Mouse (Mus musculus): ENCODE data around the gene Trak2. TPM values are rescaled to one million over a fixed set of nuclear protein-coding genes. Genes with fewer than 3 reads are reported as not detected.
"Not testable (repeated sequence)": the region's sequence is repeated elsewhere in the genome, so short reads cannot be mapped to it uniquely, and the experiment has no call there.

The Trak2 gene
- total RNA-seq, 1 experiment from 2014 or later: 33.3 TPM

DNA sequence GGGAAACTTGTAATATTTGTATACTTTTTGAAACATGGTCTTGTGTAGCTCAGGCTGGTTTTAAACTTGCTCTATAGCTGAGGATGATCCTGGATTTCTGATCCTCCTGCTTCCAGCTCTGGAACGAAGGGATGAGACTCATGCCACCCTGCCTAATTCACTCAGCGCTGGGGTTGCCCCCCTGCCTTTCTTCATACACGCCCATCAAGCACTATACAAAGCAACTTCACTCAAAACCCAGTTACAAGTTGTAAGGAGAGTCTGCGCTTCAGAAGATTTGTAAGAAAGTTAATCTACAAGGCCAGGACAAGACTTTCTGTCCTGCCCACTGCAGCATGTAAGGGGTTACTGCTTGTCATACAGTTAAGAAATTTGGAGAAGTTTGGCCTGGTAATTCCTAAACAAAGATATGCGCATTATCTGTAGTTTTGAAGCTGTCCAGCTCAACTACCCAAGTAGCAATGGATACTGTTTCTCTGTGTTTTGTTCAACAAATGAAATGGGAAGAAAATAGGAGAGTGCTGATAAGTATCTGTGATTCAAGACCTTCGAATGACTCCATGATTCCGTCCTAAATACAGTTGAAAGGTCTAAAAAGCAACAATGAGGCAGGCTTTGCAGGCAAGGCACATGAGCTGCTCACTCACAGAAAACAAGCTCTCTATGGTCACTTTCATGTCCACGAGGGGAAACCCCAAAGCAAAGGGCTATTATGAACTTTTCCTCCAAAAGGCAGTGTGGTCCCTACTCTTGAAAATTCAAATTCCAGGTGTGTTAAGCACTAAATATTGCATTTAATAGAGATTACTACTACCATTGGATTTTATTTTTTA, 18.4 kb downstream of the Trak2 start:
- no peak for ATAC-seq (replicated peaks; ENCODE audit: low read depth, poor library complexity, severe bottlenecking)

DNA sequence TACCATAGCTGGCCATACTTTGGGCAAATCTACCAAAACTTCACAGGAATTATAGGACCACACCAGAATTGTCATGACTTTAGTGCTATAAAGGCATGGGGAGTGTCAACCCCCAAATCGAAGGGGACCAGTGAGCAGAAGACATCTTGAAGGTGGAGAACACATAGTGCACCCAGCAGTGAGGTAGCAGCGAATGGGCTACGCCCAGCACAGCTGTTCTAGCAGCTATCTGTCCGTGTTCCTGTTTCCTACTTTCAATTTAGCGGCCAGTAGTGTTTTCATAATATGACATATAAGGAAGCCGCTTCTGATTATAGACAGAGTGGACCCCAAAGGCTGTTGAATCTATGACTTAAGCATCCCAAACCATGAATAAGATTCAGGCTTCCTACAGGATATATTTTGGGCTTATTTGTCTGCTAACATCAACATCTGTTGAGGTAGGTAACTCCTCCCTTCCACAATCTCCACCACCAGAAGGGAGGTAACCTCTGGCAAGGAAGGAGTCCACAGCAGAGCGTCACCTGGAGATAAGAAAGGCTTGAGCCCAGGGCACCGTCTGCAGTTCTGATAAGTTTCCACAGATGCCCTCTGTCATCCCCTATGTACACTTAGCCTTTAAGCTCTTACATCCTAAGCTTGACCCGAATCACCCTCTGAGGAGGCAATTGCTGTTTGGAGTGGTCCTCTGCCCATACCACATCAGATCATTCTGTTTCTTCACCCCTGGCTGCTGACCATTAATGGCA, 19.4 kb downstream of the Trak2 start:
- ATAC-seq (replicated peaks; ENCODE audit: low read depth, poor library complexity, severe bottlenecking): peak; percentile 73

DNA sequence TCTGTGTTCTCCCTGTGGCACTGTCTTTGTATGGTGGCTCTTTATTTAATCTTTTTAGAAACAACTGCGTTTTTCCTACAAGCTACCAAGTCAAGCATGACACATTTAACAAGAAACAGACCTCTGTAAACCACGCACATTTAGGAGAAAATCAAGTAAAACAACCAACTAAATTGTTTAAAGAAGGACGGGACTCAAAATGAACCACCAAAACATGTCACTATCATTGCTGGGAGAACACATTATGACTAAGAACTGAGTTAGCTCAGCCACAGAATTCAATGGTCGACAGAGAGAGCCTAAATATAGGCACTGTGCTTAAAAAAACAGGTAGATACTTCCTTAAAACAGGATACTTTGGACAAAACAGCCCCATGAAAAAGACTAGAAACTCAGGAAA, 20.2 kb downstream of the Trak2 start:
- no peak for ATAC-seq (replicated peaks; ENCODE audit: low read depth, poor library complexity, severe bottlenecking)

DNA sequence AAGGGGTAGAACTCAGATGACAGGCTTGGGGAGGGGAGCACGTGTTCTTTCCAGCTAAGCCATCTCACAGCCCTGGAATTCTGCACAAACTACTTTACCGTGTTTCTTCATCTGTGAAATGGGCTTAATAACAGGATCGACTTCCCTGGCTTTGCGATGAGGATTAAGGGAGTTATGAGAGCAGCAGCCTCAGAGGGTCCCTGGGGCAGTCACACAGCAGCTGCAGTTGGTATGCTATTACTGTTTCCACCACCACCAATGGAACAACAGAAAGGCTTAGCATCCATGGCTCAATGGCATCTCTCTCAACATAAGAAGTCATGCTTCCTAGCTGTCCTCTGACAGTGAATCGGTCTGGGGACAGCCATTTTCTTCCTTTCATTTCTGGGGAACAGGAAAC, 20.7 kb downstream of the Trak2 start:
- no peak for ATAC-seq (replicated peaks; ENCODE audit: low read depth, poor library complexity, severe bottlenecking)

DNA sequence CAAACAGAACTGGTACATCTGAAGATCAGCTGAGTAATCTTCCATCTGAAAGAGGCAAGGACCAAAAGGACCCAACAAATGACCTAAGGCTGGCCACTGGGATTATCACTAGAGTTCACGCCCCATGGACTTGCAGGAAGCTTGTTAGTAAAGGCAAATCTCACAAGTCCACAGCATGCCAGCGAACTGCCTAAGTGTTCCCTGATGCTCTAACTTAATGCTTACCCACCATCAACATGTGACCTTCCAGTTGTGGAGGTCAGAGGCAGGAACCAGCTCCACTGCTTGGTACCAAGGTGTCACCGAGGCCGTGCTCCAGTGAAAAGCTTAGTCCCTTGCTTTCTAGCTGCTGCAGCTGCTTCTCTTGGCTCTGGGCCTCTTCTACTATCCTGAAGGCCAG, 21.4 kb downstream of the Trak2 start:
- no peak for ATAC-seq (replicated peaks; ENCODE audit: low read depth, poor library complexity, severe bottlenecking)

DNA sequence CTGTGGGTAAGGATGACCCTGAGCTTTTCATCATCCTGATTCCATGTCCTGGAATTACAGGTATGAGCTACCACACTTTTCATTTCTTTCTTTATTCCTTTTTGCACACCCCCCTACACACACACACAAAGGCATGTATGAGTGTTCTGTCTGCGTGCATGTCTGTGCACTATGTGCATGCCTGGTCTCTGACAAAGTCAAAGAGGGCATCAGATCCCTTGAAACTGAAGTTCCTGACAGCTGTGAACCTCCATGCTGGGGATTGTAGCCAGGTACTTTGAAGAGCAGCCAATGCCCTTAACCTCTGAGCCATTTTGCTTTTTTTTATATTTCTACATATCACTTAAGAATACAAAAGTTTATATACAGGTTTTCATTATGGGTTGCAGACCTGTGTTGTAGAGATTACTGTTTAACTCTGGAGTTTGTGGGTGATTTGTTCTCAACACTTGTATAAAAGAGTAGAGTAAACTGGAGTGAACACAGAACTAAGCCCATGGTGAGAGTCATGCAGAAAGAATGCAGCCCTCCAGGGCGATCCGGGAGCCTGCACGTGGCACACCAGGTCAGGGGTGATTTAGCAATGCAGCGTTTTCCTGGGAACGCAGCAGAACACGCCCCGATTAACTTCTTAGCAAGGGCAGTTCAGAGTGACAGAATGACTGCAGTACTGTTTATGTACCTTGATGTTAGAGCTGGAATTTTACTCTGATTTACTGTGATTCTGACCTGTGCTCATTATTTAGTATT, 22.2 kb downstream of the Trak2 start:
- ATAC-seq (replicated peaks; ENCODE audit: low read depth, poor library complexity, severe bottlenecking): no peak

DNA sequence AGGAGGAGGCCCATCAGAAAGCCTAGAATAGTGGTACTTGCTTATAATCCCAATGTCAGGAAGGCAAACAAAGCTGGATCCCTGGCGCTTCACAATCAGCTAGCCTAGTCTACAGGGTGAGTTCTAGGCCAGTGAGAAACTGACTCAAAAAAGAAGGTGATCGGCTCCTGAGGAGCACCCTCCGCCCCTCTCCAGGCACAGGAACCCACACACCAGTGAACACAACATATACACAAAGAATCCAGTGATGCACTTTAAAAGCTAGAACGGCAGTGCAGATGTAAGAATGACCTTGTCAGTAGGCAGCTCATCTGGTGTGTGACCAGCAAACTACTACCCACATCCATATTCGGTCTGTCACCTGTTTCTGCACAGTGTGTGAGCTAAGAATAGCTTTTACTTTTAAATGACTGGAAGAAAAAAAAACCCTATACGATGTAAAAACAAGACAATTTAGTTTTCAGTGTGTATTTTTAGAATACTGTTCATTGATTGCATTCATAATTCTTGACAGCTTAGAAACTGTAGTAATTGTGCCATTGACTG, 23.6 kb downstream of the Trak2 start:
- no peak for ATAC-seq (replicated peaks; ENCODE audit: low read depth, poor library complexity, severe bottlenecking)

DNA sequence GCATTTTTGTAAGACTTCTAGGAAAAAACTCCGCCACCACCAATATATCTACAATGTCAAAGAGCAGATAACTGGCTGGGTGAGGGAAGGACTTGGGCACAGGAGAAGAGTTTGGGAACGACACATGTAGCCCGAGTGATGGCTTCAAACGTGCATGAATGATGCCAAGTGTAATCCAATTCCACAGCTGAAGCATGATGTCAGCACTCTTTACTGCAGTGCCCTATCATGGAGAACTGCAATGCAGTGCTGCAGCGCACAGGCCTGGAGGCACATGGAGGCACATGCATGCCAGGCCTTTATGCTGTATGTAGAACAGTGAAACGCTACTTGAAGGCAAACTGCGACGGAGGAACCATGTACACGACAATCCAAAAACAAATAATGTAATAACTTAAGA, 26.5 kb downstream of the Trak2 start:
- ATAC-seq (replicated peaks; ENCODE audit: low read depth, poor library complexity, severe bottlenecking): no peak

DNA sequence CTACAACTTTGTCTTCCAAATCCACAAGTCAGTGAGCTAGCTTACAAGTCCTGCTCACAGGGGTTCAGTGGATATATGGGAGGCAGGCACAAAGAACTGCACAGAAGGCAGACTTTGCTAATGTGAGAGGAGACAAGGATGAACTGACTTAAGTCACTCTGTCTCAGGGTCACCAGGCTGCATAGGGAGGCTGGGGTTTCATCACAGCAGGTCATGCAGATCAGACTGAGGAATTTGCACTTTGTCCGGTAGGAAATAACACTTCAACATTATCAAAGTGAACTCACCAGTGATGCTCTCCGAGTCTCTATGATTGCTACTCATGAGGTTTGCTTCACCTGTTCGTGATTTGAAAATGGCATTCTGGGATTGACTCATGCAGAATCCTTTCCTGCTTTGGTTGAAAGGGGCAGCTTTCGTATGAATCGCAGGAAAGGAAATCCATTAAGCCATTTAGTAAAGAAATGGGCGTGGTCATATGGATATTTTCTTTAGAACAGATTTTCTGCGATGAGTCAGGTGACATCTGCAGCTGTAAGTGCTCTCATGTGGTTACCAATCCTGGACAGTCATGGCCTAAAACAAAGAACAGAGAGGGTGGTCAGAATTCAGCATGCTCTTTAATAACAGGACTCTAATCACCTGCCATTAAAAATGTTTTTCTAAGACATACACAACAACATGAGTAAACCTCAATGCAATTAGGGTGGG, 27.1 kb downstream of the Trak2 start:
- no peak for ATAC-seq (replicated peaks; ENCODE audit: low read depth, poor library complexity, severe bottlenecking)

DNA sequence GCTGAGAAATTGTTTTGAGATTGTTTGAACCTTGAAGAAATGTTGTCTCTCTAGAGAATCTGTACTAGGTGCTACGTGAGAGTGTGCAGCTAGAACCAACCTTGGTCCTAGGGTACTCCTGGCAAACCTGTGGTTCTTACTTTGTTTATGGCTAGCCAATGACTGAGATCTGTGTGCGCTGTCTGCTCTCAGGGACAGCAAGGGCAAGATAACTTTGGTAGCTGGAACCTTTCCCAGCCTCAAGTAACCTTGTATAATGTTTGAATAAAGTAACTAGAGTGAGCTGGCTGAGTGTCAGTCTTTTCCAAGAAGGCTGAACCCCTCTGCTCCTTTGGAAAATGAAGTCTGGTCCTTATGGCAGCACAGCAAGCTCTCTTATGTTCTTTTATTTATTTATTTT, 27.7 kb downstream of the Trak2 start:
- no peak for ATAC-seq (replicated peaks; ENCODE audit: low read depth, poor library complexity, severe bottlenecking)

DNA sequence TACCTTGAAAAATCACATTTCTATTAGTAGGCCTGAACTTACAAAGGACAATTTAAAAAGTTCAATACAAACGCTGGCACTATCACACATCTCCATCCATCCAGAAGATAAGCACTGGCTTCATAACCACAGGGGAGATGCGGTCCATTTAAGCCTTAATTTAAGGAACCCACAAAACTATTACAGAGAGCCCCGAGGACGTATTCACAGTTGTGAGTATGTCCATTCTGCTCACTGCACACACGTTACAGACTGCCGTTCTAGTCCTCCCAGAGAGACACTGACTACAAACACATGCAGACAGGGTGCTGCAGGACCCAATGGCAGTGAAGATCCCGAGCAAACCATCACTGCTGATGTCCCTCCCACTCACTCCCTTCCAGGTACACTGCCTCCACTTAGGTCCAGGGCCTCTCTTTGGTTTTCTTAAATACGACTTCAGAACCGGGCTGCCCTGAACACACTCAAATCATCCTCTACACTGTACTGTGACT, 35.6 kb downstream of the Trak2 start:
- ATAC-seq (replicated peaks; ENCODE audit: low read depth, poor library complexity, severe bottlenecking): no peak

DNA sequence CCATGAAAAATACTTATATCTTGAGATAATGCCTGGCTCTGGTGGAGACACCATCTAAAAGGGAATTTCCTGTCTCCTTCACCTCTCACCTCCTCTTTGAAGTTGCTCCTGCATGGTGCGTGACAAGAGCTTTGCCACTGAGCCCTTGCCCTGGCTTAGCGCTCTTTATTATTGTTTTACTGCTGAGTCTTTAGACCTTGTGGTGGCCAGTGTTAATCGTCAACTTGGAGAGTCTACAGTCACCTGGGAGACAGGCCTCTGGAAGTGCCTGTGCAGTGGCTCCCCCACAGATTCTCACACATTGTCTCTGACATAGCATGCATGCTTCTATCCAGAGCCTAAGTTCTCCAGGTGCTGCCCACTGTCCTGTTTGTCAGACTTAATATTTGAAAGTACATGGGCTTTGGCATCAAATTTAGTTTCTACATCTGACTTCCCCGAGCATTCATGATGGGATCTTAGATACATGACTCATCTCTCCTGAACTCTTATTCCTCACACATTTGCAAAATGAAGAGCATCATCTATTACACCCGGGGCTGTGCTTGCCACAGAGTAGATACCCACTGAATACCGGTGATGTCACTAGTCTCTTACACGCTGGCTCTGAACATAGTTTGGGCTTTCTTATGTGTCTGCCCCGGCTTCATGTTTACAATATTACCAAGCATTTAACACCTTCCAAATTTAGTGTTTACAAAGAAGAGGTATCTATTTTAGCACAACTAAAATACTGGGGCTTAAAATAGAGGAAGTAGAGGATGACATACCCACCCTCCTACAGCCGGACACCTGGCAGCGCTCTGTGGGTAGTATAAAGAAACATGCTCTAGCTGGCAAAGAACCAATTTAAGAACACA, 36.3 kb downstream of the Trak2 start:
- no peak for ATAC-seq (replicated peaks; ENCODE audit: low read depth, poor library complexity, severe bottlenecking)

DNA sequence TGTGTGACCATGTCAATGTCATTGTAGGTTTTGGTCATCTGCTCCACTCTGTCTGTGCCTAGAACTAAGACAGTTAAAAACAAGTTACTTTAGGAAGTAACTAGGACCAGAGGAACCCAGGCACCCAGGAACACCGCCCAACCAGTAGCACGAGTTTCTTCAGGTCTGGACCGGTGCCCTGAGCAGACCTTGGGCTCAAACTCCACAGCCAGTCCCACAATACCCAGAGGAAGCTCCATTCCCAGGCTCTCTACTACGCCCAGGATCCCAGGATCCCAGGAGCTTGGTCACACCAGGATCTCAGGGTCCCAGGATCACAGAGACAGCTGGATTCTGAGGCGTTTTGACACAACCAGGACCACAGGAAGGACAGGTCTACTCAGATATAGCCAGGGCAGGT, 46.6 kb downstream of the Trak2 start:
- no peak for ATAC-seq (replicated peaks; ENCODE audit: low read depth, poor library complexity, severe bottlenecking)

DNA sequence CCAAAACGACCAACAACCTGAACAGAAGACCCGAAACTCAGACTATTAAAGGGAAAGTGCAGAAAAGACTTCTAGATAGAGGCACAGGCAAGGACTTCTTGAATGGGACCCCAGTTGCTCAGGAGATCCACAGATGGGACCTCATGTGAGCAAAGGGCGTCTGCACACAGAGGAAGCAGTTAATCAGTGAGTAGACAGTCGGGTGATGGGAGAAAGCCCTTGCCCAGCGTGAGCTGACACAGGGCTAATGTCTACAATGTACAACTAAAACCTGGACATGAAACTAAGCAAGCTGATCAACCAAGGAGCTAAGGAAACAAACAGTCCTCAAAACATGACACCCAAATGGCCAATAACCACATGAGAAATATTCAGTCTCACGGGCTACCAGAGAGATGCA, 55.7 kb downstream of the Trak2 start:
- ATAC-seq (replicated peaks; ENCODE audit: low read depth, poor library complexity, severe bottlenecking): no peak

DNA sequence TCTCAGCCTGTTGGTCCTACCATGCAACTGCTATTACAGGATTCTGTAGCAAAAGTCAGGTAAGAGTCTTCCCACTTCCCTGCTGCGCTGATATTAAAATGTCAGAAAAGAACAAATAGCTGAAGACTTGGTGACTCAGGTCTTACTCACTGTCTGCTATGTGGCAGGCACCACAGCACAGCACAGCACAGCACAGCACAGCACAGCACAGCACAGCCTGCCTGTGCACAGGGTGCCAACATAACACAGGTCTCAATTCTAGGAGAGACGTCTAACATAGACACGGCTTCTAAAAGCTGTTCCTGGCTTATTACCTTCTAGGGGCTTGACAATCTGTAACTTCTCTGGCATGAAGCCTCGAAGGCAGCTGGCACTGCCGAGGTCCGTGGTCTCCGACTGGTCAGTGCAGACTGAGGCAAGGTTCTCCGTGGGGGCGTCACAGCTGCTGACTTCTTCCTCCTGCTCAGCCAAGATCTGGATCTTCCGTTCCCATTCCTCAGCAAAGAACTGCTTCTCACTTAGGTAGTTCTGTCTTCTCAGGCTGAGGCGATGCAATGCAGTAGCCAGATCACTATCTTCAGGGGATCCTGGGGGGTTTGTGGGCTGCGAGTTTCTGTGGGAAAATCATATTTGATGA, 63.5 kb downstream of the Trak2 start:
- no peak for ATAC-seq (replicated peaks; ENCODE audit: low read depth, poor library complexity, severe bottlenecking)

DNA sequence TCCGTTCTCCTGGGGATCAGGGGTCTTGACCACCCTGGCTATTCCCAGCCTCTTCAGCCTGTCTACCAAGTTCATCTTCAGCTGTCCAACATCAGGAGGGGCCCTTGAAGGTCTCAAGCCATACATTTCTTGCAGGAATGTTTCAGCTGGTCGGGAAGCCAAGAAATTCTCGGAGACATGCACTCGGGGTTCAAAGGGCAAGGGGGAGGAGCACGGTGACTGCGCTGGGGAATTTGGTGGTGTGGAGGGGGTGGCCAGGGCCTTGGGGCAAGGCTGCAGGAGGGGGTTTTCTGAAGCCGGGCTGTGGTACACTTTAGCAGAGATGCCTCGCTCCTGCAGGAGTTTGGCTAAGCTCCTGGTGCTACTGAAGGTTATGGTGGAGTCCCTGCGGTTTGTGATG, 69.5 kb downstream of the Trak2 start:
- ATAC-seq (replicated peaks; ENCODE audit: low read depth, poor library complexity, severe bottlenecking): no peak

DNA sequence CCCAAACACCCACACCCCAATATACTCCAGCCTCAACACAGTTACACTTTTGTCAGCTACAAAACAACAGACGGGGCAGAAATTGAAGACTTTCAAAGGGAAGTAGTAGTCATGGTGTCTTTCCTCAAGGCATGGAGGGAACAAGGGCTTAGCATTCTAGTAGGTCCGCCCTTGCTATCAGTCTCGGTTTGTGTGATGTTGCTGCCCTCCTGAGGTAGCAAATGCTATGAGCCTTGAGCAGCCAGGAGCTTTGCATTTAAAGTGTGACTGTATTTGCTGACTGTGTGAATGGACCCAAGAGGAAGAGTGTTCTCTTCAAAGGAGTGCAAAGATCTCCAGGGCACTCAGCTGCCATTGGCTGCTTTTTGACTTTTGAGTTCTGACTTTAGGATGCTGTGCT, 75.7 kb downstream of the Trak2 start:
- ATAC-seq (replicated peaks; ENCODE audit: low read depth, poor library complexity, severe bottlenecking): peak; percentile 99

DNA sequence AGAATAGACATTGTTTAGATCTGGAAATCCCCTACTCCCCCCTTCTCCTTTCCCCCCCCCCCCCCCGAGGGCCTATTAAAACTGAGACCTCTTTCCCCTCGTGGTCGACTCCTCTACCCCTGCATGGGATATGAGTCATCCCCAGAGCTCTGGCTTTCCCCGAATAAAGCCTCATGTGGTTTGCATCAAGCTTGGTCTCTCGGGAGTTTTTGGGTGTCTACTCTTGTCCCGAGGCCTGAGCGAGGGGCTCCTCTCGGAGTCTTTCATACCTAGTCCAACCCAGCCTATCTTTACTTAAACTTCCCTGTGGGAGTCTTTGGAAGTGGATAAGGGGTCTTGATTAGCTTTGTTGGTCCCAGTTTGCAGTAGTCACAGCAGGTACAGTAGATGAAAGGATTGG, 80.8 kb downstream of the Trak2 start:
- ATAC-seq (replicated peaks; ENCODE audit: low read depth, poor library complexity, severe bottlenecking): not testable (repeated sequence)
